Mouse (Mus musculus) embryonic facial prominence, embryonic 14.5 days (tissue): ENCODE data around the gene R3hdm1. TPM values are rescaled to one million over a fixed set of nuclear protein-coding genes. Genes with fewer than 3 reads are reported as not detected.
A peak's percentile ranks its signal among the peaks of the same experiment; 100 is the strongest.
"Not testable (repeated sequence)": the region's sequence is repeated elsewhere in the genome, so short reads cannot be mapped to it uniquely, and the experiment has no call there.

Experiments used
- ATAC-seq: fragments of 200-750 bp; cut with Nextera tagmentation; 2 replicates; pipeline ENCODE4 v1.8.0; 2017; ENCODE audit warnings: low read depth, moderate number of reproducible peaks, moderate TSS enrichment
- DNase-seq: peaks from one replicate; pipeline ENCODE4 v3.0.0-alpha.2; 2015; ENCODE audit warnings: low spot score
- H3K27ac ChIP-seq: fragments of 300-500 bp; sonication (generic); replicated peaks from 2 replicates; pipeline ENCODE4 v1.5.1; 2014; ENCODE audit warnings: low read depth, mild to moderate bottlenecking, low read length, moderate library complexity
- H3K27me3 ChIP-seq: fragments of 300-500 bp; sonication (generic); replicated peaks from 2 replicates; pipeline ENCODE4 v1.6.1; 2014; ENCODE audit warnings: low read length; ENCODE audit not compliant: control insufficient read depth, insufficient read depth
- H3K36me3 ChIP-seq: fragments of 300-500 bp; sonication (generic); 2 replicates; pipeline ENCODE4 v1.6.1; 2014; ENCODE audit warnings: low read length, mixed read lengths; ENCODE audit not compliant: control insufficient read depth, insufficient read depth
- H3K4me1 ChIP-seq: fragments of 300-500 bp; sonication (generic); 2 replicates; pipeline ENCODE4 v1.6.1; 2014; ENCODE audit warnings: antibody characterized with exemption, low read length; ENCODE audit not compliant: control insufficient read depth, insufficient read depth
- H3K4me2 ChIP-seq: fragments of 300-500 bp; sonication (generic); 2 replicates; pipeline ENCODE4 v1.6.1; 2014; ENCODE audit warnings: low read depth, mild to moderate bottlenecking, low read length, moderate library complexity, mixed read lengths
- H3K4me3 ChIP-seq: fragments of 300-500 bp; sonication (generic); 2 replicates; pipeline ENCODE4 v1.5.1; 2014; ENCODE audit warnings: low read depth, mild to moderate bottlenecking, low read length
- H3K9ac ChIP-seq: fragments of 300-500 bp; sonication (generic); 2 replicates; pipeline ENCODE4 v1.6.1; 2014; ENCODE audit warnings: low read depth, mild to moderate bottlenecking, low read length, moderate library complexity, mixed read lengths
- H3K9me3 ChIP-seq: fragments of 300-500 bp; sonication (generic); 2 replicates; pipeline ENCODE4 v1.6.1; 2016; ENCODE audit warnings: low read length; ENCODE audit not compliant: control insufficient read depth
- WGBS: fragments of 180-500 bp; shearing (Covaris S2); extraction: QIAGEN DNeasy Blood & Tissue Kit; methylation state at CpG from one replicate; pipeline ENCODE4 v1.1.7; 2014; 5-methylcytosine and 5-hydroxymethylcytosine counted together
- polyA plus RNA-seq: library from polyadenylated mRNA; unstranded; fragments of >200 nt; fragmentation: Nextera tagmentation; extraction: Ambion mirVana; gene quantifications from 2 replicates; pipeline ENCODE4 v1.2.1, GENCODE M21; 2014

Gene R3hdm1
- polyA plus RNA-seq, 1 experiment from 2014 or later: 58.4 TPM

DNA sequence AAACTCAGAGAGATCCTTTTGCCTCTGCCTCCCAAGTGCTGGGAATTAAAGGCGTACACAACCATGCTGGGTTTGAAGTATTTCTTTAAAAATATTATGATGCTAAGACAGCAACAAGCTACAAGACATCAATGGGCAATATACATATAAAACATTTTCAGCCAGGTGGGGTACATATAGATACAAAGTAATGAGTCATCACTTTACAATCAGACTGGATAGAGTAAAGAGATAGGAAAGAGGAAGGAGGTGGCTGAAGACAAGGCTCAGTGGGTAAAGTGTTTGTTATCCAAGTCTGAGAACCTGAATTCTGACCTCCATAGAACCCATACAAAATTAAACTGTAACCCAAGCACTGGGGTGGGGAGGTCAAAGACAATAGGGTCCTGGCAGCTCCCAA is 4.8 kb upstream of the R3hdm1 start:
- Histone ChIP-seq H3K9me3 (no peaks in the 10 kb centered on the region), H3K27ac (no peak overlapping the region), H3K36me3 (no peaks in the 10 kb centered on the region), H3K9ac (no peak overlapping the region), H3K4me1 (no peaks in the 10 kb centered on the region), H3K4me3 (no peak overlapping the region), H3K4me2 (no peak overlapping the region), H3K27me3 (no peaks in the 10 kb centered on the region)
- ATAC-seq (no peak), DNase-seq (no peak)
- 96% methylated on average over 1 of the region's 1 CpGs for WGBS

GRCm38 (mm10) chr1:128102251-128102640 is 855 bp upstream of the R3hdm1 start:
- Histone ChIP-seq H3K9me3 (no peaks in the 10 kb centered on the region), H3K9ac (peak overlapping the region; percentile 66), H3K27me3 (no peaks in the 10 kb centered on the region), H3K4me2 (peak overlapping the region; percentile 63), H3K36me3 (no peaks in the 10 kb centered on the region), H3K4me3 (peak overlapping the region; percentile 94), H3K4me1 (peaks cover 7% of the 10 kb centered on the region), H3K27ac (peak overlapping the region; percentile 89)
- ATAC-seq: peak; percentile 24
- peak; percentile 95 for DNase-seq
- under 1% methylated on average over 15 of the region's 15 CpGs for WGBS

DNA sequence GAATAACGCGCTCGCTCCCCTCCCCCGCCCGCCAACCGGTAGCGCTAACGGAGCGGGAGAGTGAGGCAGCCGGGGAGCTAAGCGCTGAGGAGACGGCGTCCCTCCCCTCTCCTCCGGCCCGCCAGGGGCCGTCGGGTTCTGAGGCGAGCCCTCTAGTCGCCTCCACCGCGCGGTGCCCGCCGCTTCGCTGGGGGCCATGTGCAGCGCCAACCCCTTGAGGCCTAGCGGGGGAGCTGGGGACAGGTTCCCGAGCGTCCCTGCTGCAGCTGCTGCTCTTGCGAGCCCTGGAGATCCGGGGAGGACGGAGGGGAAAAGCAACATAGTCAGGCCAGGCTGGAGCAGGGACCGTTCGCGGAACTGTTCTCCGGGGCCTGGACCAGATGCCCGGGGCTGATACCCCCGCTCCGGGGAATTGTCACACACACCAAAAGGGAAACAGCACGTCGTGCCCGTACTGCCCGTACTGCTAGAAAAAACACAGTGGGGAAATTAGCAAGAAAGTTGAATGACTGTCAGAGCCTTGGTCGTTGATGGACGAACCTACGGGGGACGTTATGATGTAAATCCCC is 503 bp downstream of the R3hdm1 start:
- 0% methylated on average over 18 of the region's 47 CpGs for WGBS
- peak; percentile 47 for ATAC-seq
- H3K27ac ChIP-seq: peak overlapping the region; percentile 85
- peak; percentile 69 for DNase-seq
- no peaks in the 10 kb centered on the region for H3K36me3 ChIP-seq
- H3K9ac ChIP-seq: peak overlapping the region; percentile 78
- peaks cover 7% of the 10 kb centered on the region for H3K4me1 ChIP-seq
- no peaks in the 10 kb centered on the region for H3K27me3 ChIP-seq
- H3K4me2 ChIP-seq: peak overlapping the region; percentile 78
- H3K9me3 ChIP-seq: no peaks in the 10 kb centered on the region
- peak overlapping the region; percentile 94 for H3K4me3 ChIP-seq

GRCm38 (mm10) chr1:128120913-128121627 is 18.0 kb downstream of the R3hdm1 start:
- Histone ChIP-seq H3K4me2 (no peak overlapping the region), H3K4me1 (no peaks in the 10 kb centered on the region), H3K36me3 (no peaks in the 10 kb centered on the region), H3K9me3 (peaks cover 9% of the 10 kb centered on the region; the same call in 1 of the 2 replicates), H3K9ac (no peak overlapping the region), H3K27me3 (no peaks in the 10 kb centered on the region), H3K27ac (no peak overlapping the region), H3K4me3 (no peak overlapping the region)
- 93% methylated on average over 4 of the region's 4 CpGs for WGBS
- DNase-seq (no peak), ATAC-seq (no peak)

GRCm38 (mm10) chr1:128136222-128136621 is 33.1 kb downstream of the R3hdm1 start:
- not testable (repeated sequence) for H3K27ac ChIP-seq, H3K36me3 ChIP-seq, H3K4me2 ChIP-seq, ATAC-seq, H3K4me3 ChIP-seq, H3K27me3 ChIP-seq, H3K4me1 ChIP-seq, H3K9ac ChIP-seq, H3K9me3 ChIP-seq, DNase-seq

DNA sequence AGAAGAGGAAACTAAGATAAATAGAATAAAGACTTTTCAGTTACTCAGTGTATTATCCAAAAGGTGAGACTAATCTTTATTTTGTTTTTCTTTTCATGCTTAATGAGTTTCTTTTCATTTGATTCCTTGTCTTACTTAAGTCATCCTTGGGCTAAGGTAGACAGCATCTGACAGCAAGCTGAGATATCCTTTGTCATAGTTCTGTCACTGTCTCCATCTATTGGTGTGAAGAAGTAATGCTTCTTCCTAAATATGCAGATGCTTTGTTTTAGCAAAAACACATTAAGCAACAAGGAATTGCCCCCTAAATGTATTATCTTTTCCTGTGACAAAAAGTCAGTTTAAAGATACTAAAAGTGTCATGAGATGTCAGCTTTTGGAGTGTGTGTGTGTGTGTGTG is 37.9 kb downstream of the R3hdm1 start:
- H3K9me3 ChIP-seq: no peaks in the 10 kb centered on the region
- ATAC-seq (no peak), DNase-seq (peak; percentile 13)
- H3K9ac ChIP-seq: no peak overlapping the region
- H3K27me3 ChIP-seq: no peaks in the 10 kb centered on the region
- H3K36me3 ChIP-seq: no peaks in the 10 kb centered on the region
- H3K4me1 ChIP-seq: no peaks in the 10 kb centered on the region
- no peak overlapping the region for H3K27ac ChIP-seq
- H3K4me3 ChIP-seq: no peak overlapping the region
- H3K4me2 ChIP-seq: no peak overlapping the region

DNA sequence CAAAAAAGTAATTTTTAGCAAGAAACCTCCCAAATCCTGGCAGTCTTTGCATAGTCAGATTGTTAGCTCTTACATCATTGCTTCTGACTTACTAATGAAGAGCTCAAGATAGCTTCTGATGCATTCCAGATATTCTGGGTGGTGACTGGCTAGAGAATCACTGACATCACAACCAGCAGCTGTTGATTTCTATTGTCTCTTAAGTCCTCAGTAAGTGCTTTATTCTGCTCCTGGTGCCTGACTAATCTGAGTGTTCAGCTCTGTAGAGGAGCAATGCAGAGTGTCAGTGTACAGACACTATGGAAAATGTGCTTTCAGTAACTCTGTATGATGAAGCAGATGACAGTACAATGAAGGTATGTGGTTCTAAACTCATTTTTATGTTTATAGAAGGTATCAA is 38.6 kb downstream of the R3hdm1 start:
- H3K4me1 ChIP-seq: no peaks in the 10 kb centered on the region
- no peak overlapping the region for H3K4me2 ChIP-seq
- no peak overlapping the region for H3K9ac ChIP-seq
- no peaks in the 10 kb centered on the region for H3K36me3 ChIP-seq
- DNase-seq: peak; percentile 33
- H3K27me3 ChIP-seq: no peaks in the 10 kb centered on the region
- H3K9me3 ChIP-seq: no peaks in the 10 kb centered on the region
- H3K27ac ChIP-seq: no peak overlapping the region
- no peak overlapping the region for H3K4me3 ChIP-seq
- no peak for ATAC-seq

- Histone ChIP-seq H3K27me3 (no peaks in the 10 kb centered on the region), H3K9ac (no peak overlapping the region), H3K4me1 (no peaks in the 10 kb centered on the region), H3K4me3 (no peak overlapping the region), H3K4me2 (no peak overlapping the region), H3K36me3 (0 out of 2 replicates have a peak, but pooled peaks cover 6% of the 10 kb centered on the region), H3K27ac (no peak overlapping the region), H3K9me3 (no peaks in the 10 kb centered on the region)
- ATAC-seq: no peak
- WGBS: 85% methylated on average over 1 of the region's 1 CpGs
- no peak for DNase-seq
These were observed 63.9 kb downstream of the R3hdm1 start for GRCm38 (mm10) chr1:128166956-128167355.

GRCm38 (mm10) chr1:128170104-128170503 is 67.0 kb downstream of the R3hdm1 start:
- no peak overlapping the region for H3K4me2 ChIP-seq
- ATAC-seq (no peak), DNase-seq (peak; percentile 27)
- no peaks in the 10 kb centered on the region for H3K9me3 ChIP-seq
- no peaks in the 10 kb centered on the region for H3K27me3 ChIP-seq
- peaks cover 4% of the 10 kb centered on the region; the same call in 1 of the 2 replicates for H3K36me3 ChIP-seq
- no peak overlapping the region for H3K9ac ChIP-seq
- H3K4me1 ChIP-seq: no peaks in the 10 kb centered on the region
- no peak overlapping the region for H3K4me3 ChIP-seq
- no peak overlapping the region for H3K27ac ChIP-seq
